Mouse (Mus musculus) kidney, adult 2 months (tissue): ENCODE measurements around the gene Dbp.

Experiments used
- CTCF ChIP-seq: fragments of 200-500 bp; conservative IDR thresholded peaks from 2 replicates; pipeline ENCODE4 v1.5.1; 2011; ENCODE audit warnings: low read depth, mild to moderate bottlenecking, control low read depth, low read length, moderate library complexity, mixed read lengths; ENCODE audit not compliant: insufficient read depth, insufficient read length
- POLR2A ChIP-seq: fragments of 200-500 bp; IDR thresholded peaks from one replicate; pipeline ENCODE4 v1.6.1; 2011; ENCODE audit warnings: low read depth, low read length, control low read depth

DNA sequence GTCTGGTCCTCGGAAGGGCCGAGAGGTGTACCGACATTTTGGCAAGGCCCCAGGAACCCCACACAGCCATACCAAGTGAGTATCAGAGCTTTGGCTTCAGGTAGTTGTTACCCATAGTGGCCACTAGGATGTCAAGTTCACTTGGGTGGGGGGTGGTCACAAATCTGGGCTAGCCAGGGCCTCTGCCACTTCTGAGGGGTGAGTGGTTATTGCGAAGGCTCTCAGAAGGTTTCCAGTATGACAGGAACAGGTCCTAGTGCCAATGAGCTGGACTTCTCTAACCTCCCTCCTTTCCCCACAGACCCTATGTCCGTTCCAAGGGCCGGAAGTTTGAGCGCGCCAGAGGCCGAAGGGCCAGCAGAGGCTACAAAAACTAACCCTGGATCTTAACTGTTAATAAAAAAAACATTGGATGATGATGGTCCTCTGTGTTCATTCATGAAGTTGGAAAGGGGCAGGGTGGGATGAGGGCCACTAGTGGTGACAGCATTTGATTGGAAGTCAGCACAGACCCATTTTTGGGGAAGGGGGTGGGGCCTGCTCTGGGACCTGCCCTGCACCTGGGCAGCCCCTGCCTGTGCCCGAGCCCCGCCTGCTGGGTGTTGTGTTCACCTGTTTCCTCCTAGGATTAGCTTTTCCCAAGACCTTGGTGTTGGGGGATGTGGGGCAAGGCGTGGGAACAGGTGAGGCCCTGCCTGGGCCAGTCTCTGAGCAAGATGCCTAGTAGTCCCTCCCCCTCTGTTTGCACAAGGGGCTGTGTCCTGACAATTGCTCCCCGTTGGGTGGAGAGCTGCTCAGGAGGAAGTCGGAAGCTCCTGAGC is 15.7 kb downstream of the Dbp start, which contains the start of gene Fam83e:
- no peak for TF ChIP-seq POLR2A
- no peak for TF ChIP-seq CTCF
